Mouse (Mus musculus) cerebellum, adult 11 months (tissue): ENCODE measurements around the gene Numbl.
A peak's percentile ranks its signal among the peaks of the same experiment; 100 is the strongest.

ENCODE experiments used
- DNase-seq: peaks from one replicate; pipeline ENCODE4 v3.0.0; 2022

The Numbl gene

DNA sequence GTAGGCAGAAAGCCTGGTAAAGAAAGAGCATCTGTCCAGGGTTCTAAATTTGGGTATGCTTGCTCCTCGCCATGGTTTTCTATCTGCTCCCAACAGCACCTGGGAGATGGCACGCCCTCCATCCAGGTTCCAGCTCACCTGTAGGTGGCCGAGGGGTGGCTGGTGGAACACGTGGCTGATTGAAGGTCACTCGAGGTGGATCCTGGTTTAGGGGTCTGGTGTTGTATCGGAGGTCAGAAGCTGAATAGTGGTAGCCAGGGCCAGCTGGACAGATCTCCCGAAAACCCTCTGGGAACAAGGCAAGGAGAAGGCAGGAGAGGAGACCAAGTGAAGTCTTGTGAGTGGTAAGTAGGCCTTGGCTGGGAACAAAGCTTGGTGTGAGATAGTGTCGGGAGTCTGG lies 69.3 kb downstream of the Numbl start:
- DNase-seq, result no peak

DNA sequence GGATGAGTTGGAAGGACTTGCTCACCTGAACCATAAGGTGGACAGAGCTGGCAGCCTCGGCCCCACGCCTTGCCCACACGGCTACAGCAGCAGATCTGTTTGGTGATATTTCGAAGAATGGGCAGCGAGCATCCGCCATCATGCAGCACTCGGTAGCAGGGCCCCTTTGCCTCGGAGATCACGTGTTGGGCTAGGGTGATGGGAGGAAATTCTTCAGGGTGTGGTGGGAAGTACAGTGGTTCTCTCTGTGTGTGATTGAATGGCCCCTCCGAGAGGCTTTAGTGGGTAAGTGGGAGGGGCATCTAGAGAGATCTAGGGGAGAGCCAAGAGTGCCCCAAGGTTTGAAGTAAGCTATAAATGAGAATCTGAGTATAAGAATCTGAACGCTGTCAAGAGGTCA lies 69.9 kb downstream of the Numbl start:
- no peak for DNase-seq

DNA sequence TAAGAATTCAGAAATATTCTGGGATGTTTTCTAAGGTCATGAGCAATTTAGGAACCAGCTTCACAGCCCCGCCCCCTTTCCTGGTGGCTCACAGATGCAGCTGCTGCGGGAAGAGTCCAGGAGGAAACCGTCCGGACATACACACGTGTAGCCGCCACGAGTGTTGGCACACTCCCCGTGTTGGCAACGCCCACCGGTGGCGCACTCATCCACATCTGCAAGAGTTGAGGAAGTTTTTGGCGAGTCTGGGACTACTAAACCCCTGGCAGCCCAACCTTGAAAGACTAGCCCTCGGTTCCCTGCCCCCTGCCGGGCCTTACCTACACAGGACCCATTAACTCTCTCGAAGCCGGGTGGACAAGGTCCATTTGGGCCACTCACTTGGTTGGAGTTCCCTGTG lies 70.4 kb downstream of the Numbl start:
- DNase-seq, result no peak

DNA sequence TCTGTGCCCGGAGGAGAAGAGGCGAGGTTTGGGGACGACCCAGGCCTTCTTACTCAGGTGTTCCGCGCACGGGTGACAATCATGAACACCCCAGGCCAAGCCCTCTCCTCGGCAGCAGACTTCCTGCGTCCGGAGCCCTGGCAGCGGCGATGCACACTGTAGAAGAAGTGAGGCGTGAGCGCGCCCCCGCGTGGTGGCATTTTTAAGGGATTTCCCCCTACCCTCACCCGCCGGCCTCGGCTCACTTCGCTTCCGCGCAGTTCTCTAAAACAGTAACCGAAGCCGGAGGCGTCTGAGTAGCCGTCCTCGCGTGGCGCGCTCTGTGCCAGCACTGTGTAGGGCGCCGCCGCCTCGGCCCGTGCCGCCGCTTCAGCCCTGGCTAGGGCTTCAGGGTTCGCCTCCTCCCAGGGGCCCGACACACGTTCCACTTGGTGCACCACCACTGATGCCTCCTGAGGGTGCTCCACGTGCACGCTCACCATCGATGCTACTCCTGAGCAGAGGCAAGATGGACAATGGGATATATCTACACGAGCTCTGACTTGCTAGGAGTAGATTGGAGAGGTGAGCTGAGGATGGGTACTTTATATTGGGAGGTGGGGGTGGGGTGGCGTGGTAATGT lies 71.2 kb downstream of the Numbl start:
- DNase-seq, result peak; percentile 76

DNA sequence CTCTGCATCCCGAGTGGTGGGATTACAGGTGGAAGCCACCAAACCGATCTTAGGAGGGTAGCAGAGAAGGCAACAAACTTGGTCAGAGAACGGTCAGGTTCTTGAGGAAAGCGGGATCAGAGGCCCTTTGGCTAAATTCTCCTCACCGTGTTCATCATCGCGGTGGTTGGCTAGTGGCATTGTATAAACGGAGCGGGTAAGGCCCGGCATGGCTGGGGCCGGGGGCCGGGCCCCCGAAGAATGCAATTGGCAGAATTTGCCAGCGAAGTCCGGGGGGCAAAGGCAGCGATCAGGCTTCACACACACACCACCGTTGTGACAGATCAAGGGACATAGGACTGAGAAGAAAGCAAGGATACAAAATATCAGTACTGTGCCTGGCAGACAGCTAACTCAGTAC lies 71.7 kb downstream of the Numbl start:
- no peak for DNase-seq

DNA sequence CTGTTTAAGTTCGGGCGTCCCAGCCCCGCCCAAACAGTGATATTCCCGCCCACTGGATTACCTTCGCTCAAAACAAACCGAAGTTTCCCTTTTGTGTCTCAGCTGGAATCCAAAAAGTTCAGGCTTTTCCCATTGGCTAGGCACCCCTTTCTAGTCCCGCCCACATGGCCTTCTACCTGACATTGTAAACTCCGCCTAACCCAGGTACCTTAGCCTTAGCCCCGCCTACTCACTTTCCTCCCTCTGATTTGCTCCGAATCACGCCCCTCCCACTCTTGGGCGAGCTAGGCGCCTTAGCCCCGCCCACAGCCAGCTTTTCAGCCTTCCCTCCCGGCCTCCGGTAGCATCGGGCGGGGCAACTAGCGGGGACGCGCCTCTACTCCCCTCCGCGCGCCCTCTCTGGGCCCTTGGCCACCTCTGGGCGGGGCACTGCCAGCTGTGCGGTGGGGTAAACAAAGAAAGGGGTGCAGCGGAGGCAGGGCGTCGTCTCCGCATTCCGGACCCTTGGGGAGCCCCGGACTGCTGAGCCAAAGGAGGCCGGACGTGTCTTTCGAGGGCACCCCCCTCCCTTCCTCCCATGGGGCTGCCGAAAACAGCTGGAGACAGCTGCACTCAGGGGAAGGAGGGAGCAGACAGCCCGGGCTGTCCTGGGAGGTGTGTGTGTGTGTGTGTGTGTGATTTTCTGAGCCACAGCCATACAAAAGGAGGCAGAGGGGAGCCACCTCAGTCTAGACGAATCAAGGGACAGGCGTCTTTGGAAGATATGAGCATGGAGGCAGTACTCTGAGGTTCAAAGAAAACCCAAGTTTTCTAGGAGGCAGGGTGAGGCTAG lies 72.7 kb downstream of the Numbl start:
- DNase-seq, result no peak

DNA sequence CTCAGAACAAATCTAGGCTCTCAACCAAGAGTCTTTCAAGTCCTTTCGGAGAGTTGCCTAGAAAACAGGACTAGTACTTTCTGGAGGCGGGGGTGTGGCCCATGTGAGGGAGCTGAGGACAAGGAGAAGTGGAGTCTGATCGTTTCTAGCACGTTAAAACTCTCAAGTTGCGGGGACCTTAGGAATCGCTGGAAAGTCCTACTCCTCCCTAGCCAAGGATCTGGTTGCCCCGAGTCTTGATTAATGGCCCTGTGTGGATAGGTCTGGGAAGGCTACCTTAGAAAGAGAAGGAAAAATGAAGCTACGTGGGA lies 73.3 kb downstream of the Numbl start:
- DNase-seq, result no peak
